16 mouse cellular contexts compared by ENCODE assay signal in the genomic region with DNA sequence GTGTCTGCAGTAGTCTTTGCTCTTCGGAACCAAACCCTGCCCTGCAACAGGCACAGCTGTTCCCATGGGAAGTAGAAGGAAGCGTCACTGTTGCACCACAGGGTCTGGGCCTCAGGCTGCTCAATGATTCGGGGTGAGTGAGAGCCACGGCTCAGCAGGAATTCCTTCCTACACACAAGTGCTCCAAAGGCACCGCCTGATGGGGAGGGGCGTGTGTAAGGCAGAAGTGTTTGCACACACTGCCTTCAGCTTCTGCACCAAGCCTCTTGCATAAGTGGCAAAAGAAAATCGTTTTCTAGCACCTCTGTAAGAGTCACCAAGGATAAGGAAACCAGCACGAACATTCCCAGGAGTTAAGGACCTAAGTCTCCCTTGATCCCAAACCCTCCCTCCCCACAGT.
DNase-seq lines count a peak whose midpoint lies in the region; ATAC-seq and TF ChIP-seq lines count a peak whose summit lies in the region.
"Had no signal": no experiment of that assay in that cellular context is flagged by ENCODE, and none has a peak within 500 bp of the region (broad histone marks: within the 10 kb centered on the region; RNA-seq: fewer than 3 reads in every experiment).

No protein-coding gene starts in this region.

- H3K27ac ChIP-seq in midbrain, embryonic 11.5 days (ENCODE audit: low read depth, low read length), result no peak overlapping the region
- no peak overlapping the region for H3K27ac ChIP-seq in midbrain, embryonic 16.5 days (ENCODE audit: low read length)
- H3K27ac ChIP-seq in intestine, postnatal 0 days (ENCODE audit: low read depth, low read length), result no peak overlapping the region
- H3K27ac ChIP-seq: forebrain, embryonic 13.5 days; gastrocnemius, adult 2 months; heart, adult 2 months; layer of hippocampus, adult 2 months; limb, embryonic 15.5 days had no signal

- H3K4me2 ChIP-seq in midbrain, embryonic 11.5 days, result no peak overlapping the region
- no peak overlapping the region for H3K4me2 ChIP-seq in midbrain, embryonic 16.5 days (ENCODE audit: low read length)
- no peak overlapping the region for H3K4me2 ChIP-seq in intestine, postnatal 0 days (replicated peaks; ENCODE audit: low read depth)
- H3K4me2 ChIP-seq: forebrain, embryonic 13.5 days; limb, embryonic 15.5 days had no signal

- ATAC-seq in midbrain, embryonic 11.5 days (ENCODE audit: low FRiP score), result no peak
- no peak for ATAC-seq in midbrain, embryonic 16.5 days
- 0 out of 2 replicates have a peak, but pooled peaks have one; percentile 36 for ATAC-seq in intestine, postnatal 0 days
- ATAC-seq: activated CD4-positive, CD25-positive, alpha-beta regulatory T cell, adult 4 months; forebrain, embryonic 13.5 days had no signal

- H3K9me3 ChIP-seq in midbrain, embryonic 11.5 days (ENCODE audit: control insufficient read depth, low read length), result no peaks in the 10 kb centered on the region
- H3K9me3 ChIP-seq in midbrain, embryonic 16.5 days (replicated peaks; ENCODE audit: control insufficient read depth, low read length, poor library complexity, severe bottlenecking), result no peaks in the 10 kb centered on the region
- no peaks in the 10 kb centered on the region for H3K9me3 ChIP-seq in intestine, postnatal 0 days (ENCODE audit: control insufficient read depth)
- H3K9me3 ChIP-seq: forebrain, embryonic 13.5 days; limb, embryonic 15.5 days had no signal

- no peaks in the 10 kb centered on the region for H3K27me3 ChIP-seq in midbrain, embryonic 11.5 days (ENCODE audit: control insufficient read depth, insufficient read depth, low read length)
- no peaks in the 10 kb centered on the region for H3K27me3 ChIP-seq in midbrain, embryonic 16.5 days (ENCODE audit: control insufficient read depth, insufficient read depth, low read depth, low read length)
- no peaks in the 10 kb centered on the region for H3K27me3 ChIP-seq in intestine, postnatal 0 days (replicated peaks; ENCODE audit: control insufficient read depth, insufficient read depth, low read length)
- H3K27me3 ChIP-seq: forebrain, embryonic 13.5 days; limb, embryonic 15.5 days had no signal

- intact Hi-C loops in heart, postnatal 14 days (cut with DNase I), result no loop called here

- DNase-seq in midbrain, embryonic 11.5 days (ENCODE audit: low spot score, missing footprints), result peak; percentile 59
- peak; percentile 72 for DNase-seq in lung, postnatal 25 days (ENCODE audit: low spot score)
- no peak for DNase-seq in cerebellum, postnatal 14 days
- DNase-seq in heart, postnatal 14 days, result no peak
- DNase-seq in neural tube, embryonic 10.5 days (ENCODE audit: extremely low spot score, low spot score), result no peak
- DNase-seq: cerebellum, adult 11-12 months; gastrocnemius, adult 2 months; heart, adult 2 months; heart, postnatal 36 days; midbrain, embryonic 14.5 days had no signal

- no peak overlapping the region for H3K9ac ChIP-seq in midbrain, embryonic 11.5 days (ENCODE audit: low read length)
- no peak overlapping the region for H3K9ac ChIP-seq in midbrain, embryonic 16.5 days (ENCODE audit: low read depth, low read length)
- no peak overlapping the region for H3K9ac ChIP-seq in intestine, postnatal 0 days (ENCODE audit: low read depth, low read length)
- H3K9ac ChIP-seq: forebrain, embryonic 13.5 days; limb, embryonic 15.5 days had no signal

- H3K4me3 ChIP-seq in midbrain, embryonic 11.5 days (ENCODE audit: low read depth, low read length), result no peak overlapping the region
- no peak overlapping the region for H3K4me3 ChIP-seq in midbrain, embryonic 16.5 days (ENCODE audit: low read depth, low read length)
- H3K4me3 ChIP-seq in intestine, postnatal 0 days (ENCODE audit: low read depth, low read length), result no peak overlapping the region
- H3K4me3 ChIP-seq: forebrain, embryonic 13.5 days; gastrocnemius, adult 2 months; heart, adult 2 months; layer of hippocampus, adult 2 months; limb, embryonic 15.5 days had no signal

- no peak for TF ChIP-seq CTCF in intestine, postnatal 0 days (IDR thresholded peaks at IDR 0.05; ENCODE audit: low read depth)

- peaks cover 3% of the 10 kb centered on the region; the same call in 1 of the 2 replicates for H3K4me1 ChIP-seq in midbrain, embryonic 11.5 days (ENCODE audit: control insufficient read depth, insufficient read depth, low read length)
- no peaks in the 10 kb centered on the region for H3K4me1 ChIP-seq in midbrain, embryonic 16.5 days (ENCODE audit: control insufficient read depth, insufficient read depth, low read length)
- no peaks in the 10 kb centered on the region for H3K4me1 ChIP-seq in intestine, postnatal 0 days (replicated peaks; ENCODE audit: control insufficient read depth, insufficient read depth, low read length)
- H3K4me1 ChIP-seq: limb, embryonic 15.5 days had no signal

- WGBS in midbrain, embryonic 11.5 days, result 56% methylated on average over 8 of the region's 8 CpGs
- WGBS in midbrain, embryonic 16.5 days, result 48% methylated on average over 8 of the region's 8 CpGs
- WGBS in intestine, postnatal 0 days, result 47% methylated on average over 8 of the region's 8 CpGs

- H3K36me3 ChIP-seq in midbrain, embryonic 11.5 days (ENCODE audit: control insufficient read depth, insufficient read depth, low read length), result peaks cover 3% of the 10 kb centered on the region; the same call in 1 of the 2 replicates
- peaks cover 15% of the 10 kb centered on the region for H3K36me3 ChIP-seq in midbrain, embryonic 16.5 days (ENCODE audit: control insufficient read depth, insufficient read depth, low read length)
- H3K36me3 ChIP-seq in intestine, postnatal 0 days (ENCODE audit: control insufficient read depth, insufficient read depth), result peaks cover 15% of the 10 kb centered on the region

Comparison
In these comparisons a context has a peak if more than half of its experiments do, and no peak if none do; other contexts are left out.
1. DNase-seq: peak in midbrain, embryonic 11.5 days (single experiment) and lung, postnatal 25 days (single experiment); none in cerebellum, postnatal 14 days (0 of 2), heart, postnatal 14 days (0 of 2) and neural tube, embryonic 10.5 days (single experiment).